Mouse (Mus musculus) liver, embryonic 14.5 days (tissue): ENCODE results near the gene 1700102P08Rik. TPM values are rescaled to one million over a fixed set of nuclear protein-coding genes. Genes with fewer than 3 reads are reported as not detected.

Source experiments
- ATAC-seq: fragments of 200-750 bp; cut with Nextera tagmentation; 2 replicates; pipeline ENCODE4 v1.8.0; 2017; ENCODE audit warnings: moderate number of reproducible peaks, mild to moderate bottlenecking, moderate library complexity; ENCODE audit not compliant: insufficient read depth
- DNase-seq, 3 experiments: peaks; one replicate each; pipeline ENCODE4 v3.0.0-alpha.2; 2012 to 2013; ENCODE audit warnings: low read depth in 3 of 3, low spot score in 3 of 3
- H3K27ac ChIP-seq: fragments of 300-500 bp; sonication (generic); 2 replicates; pipeline ENCODE4 v1.5.1; 2014; ENCODE audit warnings: moderate library complexity, mild to moderate bottlenecking, control low read depth, inconsistent platforms
- H3K27me3 ChIP-seq: fragments of 300-500 bp; sonication (generic); 2 replicates; pipeline ENCODE4 v1.6.1; 2014; ENCODE audit warnings: mild to moderate bottlenecking, low read length, moderate library complexity; ENCODE audit not compliant: control insufficient read depth, insufficient read depth
- H3K36me3 ChIP-seq: fragments of 300-500 bp; sonication (generic); replicated peaks from 2 replicates; pipeline ENCODE4 v1.6.1; 2014; ENCODE audit warnings: low read depth; ENCODE audit not compliant: control insufficient read depth, insufficient read depth
- H3K4me1 ChIP-seq, 2 experiments: fragments of 200-500 bp in 1 of 2; fragments of 300-500 bp in 1 of 2; sonication (generic) in 1 of 2; replicated peaks; 2 replicates each; pipeline ENCODE4 v1.6.1; 2012 to 2014; ENCODE audit warnings: antibody characterized with exemption in 1 of 2, inconsistent platforms in 1 of 2, low read length in 1 of 2; ENCODE audit not compliant: control insufficient read depth in 2 of 2, insufficient read depth in 2 of 2
- H3K4me2 ChIP-seq: fragments of 300-500 bp; sonication (generic); 2 replicates; pipeline ENCODE4 v1.6.1; 2014; ENCODE audit warnings: low read depth, mild to moderate bottlenecking, control low read depth, moderate library complexity
- H3K4me3 ChIP-seq, 2 experiments: fragments of 200-500 bp in 1 of 2; fragments of 300-500 bp in 1 of 2; sonication (generic) in 1 of 2; 2 replicates each; pipeline ENCODE4 v1.5.1; 2012 to 2014; ENCODE audit warnings: low read depth in 2 of 2, low read length in 2 of 2, mild to moderate bottlenecking in 2 of 2, control low read depth in 1 of 2, inconsistent platforms in 1 of 2, moderate library complexity in 1 of 2; ENCODE audit not compliant: insufficient read depth in 1 of 2
- H3K9ac ChIP-seq: fragments of 300-500 bp; sonication (generic); replicated peaks from 2 replicates; pipeline ENCODE4 v1.6.1; 2014; ENCODE audit warnings: mild to moderate bottlenecking, control low read depth, moderate library complexity
- H3K9me3 ChIP-seq: fragments of 300-500 bp; sonication (generic); 2 replicates; pipeline ENCODE4 v1.6.1; 2016; ENCODE audit warnings: low read length, mixed read lengths; ENCODE audit not compliant: control insufficient read depth
- CTCF ChIP-seq: IDR thresholded peaks from 2 replicates; pipeline ENCODE4 v1.5.1; 2016; ENCODE audit warnings: antibody characterized with exemption, low read depth, control low read depth
- EP300 ChIP-seq: IDR thresholded peaks from 2 replicates; pipeline ENCODE4 v1.6.1; 2016; ENCODE audit warnings: antibody characterized with exemption, low read depth
- WGBS: fragments of 180-500 bp; shearing (Covaris S2); extraction: QIAGEN DNeasy Blood & Tissue Kit; methylation state at CpG from one replicate; pipeline ENCODE4 v1.1.7; 2014; ENCODE audit not compliant: insufficient replicate concordance; 5-methylcytosine and 5-hydroxymethylcytosine counted together
- polyA plus RNA-seq, 2 experiments: library from polyadenylated mRNA; depleted of rRNA in 1 of 2; stranded (reverse) in 1 of 2; unstranded in 1 of 2; fragments of >200 nt; fragmentation: Nextera tagmentation in 1 of 2; extraction: Ambion mirVana in 1 of 2; gene quantifications; 2 replicates each; pipeline versions ENCODE4 v1.2.1 to v1.2.3; 2012 to 2014

The 1700102P08Rik gene
- polyA plus RNA-seq, 2 experiments: 0.49 to 0.52 TPM

DNA sequence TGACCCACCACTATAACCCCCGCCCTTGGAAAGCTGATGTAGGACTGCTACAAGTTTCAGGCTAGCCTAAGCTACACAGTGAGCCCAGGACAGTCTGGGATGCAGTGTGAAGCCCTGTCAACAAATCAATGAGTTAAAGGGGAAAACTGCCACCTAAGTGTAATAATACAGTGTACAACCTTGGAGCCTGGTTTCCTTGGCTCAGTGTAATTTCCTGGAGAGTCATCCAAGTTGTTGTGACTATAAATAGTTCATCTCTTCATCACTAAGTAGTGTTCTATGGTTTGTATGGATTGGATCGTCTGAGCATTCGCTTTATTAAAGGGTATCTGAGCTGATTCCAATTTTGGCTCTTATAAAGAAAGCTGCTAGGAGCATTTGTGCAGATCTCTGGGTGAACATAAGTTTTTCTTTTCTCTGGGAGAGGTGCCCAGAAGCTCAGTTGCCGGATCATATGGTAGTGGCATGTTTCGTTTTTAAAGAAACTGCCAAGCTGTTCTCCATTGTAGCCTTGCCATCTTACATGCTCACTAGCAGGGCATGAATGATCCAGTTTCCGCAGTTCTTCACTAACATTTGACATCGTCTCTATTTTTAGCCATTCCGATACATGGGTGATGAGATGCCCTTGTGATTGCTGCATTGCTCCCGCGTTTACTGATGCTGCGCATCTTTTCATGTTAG lies 48.8 kb downstream of the 1700102P08Rik start:
- Histone ChIP-seq H3K4me3 (no peak overlapping the region), H3K27ac (no peak overlapping the region), H3K27me3 (no peaks in the 10 kb centered on the region), H3K9me3 (no peaks in the 10 kb centered on the region), H3K9ac (no peak overlapping the region), H3K4me2 (no peak overlapping the region), H3K36me3 (no peaks in the 10 kb centered on the region), H3K4me1 (0 out of 4 replicates have a peak, but pooled peaks cover 0 to 4% of the 10 kb centered on the region in 2 experiments)
- no peak for TF ChIP-seq CTCF
- TF ChIP-seq EP300: no peak
- ATAC-seq (no peak), DNase-seq (no peak)
- WGBS: 76% methylated on average over 11 of the region's 11 CpGs

DNA sequence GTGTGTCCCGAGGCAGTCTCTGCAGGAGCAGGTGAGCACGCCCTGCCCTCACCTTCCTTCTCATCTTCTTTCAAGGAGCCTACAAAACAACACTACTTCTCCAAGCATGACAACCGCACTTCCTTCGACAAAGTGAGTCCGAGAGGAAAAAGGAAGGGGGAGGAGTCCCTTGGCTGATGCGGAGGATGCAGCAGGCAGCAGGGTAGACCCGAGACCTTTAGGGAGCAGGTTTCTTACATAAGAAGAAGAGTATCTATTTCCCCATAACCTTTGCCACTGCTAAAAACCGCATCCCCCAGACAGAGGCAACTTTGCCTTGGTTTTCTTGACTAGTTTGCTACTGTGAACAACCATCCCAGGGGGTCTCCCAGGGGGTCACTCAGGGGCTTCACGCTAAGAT lies 52.5 kb downstream of the 1700102P08Rik start:
- 30% methylated on average over 9 of the region's 9 CpGs for WGBS

DNA sequence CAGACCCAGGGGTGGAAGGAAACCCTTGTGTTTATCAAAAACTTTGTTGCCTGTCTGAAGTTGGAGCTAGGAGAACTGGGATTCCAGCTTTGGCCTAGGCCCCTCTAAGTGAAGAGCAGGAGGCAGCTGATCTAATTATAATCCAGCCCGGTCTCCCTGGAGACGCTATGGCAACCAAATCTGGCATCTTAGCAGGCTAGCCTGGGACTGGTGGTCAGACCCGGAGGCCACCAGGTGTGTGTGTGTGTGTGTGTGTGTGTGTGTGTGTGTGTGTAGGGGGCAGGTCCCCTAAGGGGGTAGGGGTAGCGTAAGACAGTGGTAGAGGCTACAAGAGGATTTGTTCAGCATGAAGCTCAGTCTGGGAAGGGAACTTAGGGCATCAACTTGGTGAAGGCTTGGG lies 57.3 kb downstream of the 1700102P08Rik start:
- no peak overlapping the region for H3K9ac ChIP-seq
- no peak overlapping the region for H3K4me3 ChIP-seq
- TF ChIP-seq EP300 (no peak), CTCF (no peak)
- ATAC-seq (no peak), DNase-seq (no peak)
- 83% methylated on average over 4 of the region's 4 CpGs for WGBS
- H3K9me3 ChIP-seq: no peaks in the 10 kb centered on the region
- H3K27ac ChIP-seq: no peak overlapping the region
- peak overlapping the region; percentile 98 for H3K4me2 ChIP-seq
- H3K36me3 ChIP-seq: no peaks in the 10 kb centered on the region
- H3K27me3 ChIP-seq: no peaks in the 10 kb centered on the region
- peaks cover 27 to 30% of the 10 kb centered on the region in 2 experiments for H3K4me1 ChIP-seq

More for the DNA sequence above, 52.5 kb downstream of the 1700102P08Rik start:
- Histone ChIP-seq H3K36me3 (no peaks in the 10 kb centered on the region), H3K4me3 (no peak overlapping the region), H3K9ac (no peak overlapping the region), H3K4me2 (no peak overlapping the region), H3K4me1 (peaks cover 4 to 7% of the 10 kb centered on the region in 2 experiments), H3K27ac (no peak overlapping the region), H3K9me3 (no peaks in the 10 kb centered on the region), H3K27me3 (no peaks in the 10 kb centered on the region)
- ATAC-seq: no peak
- TF ChIP-seq EP300: no peak
- TF ChIP-seq CTCF: no peak
- DNase-seq: no peak

DNA sequence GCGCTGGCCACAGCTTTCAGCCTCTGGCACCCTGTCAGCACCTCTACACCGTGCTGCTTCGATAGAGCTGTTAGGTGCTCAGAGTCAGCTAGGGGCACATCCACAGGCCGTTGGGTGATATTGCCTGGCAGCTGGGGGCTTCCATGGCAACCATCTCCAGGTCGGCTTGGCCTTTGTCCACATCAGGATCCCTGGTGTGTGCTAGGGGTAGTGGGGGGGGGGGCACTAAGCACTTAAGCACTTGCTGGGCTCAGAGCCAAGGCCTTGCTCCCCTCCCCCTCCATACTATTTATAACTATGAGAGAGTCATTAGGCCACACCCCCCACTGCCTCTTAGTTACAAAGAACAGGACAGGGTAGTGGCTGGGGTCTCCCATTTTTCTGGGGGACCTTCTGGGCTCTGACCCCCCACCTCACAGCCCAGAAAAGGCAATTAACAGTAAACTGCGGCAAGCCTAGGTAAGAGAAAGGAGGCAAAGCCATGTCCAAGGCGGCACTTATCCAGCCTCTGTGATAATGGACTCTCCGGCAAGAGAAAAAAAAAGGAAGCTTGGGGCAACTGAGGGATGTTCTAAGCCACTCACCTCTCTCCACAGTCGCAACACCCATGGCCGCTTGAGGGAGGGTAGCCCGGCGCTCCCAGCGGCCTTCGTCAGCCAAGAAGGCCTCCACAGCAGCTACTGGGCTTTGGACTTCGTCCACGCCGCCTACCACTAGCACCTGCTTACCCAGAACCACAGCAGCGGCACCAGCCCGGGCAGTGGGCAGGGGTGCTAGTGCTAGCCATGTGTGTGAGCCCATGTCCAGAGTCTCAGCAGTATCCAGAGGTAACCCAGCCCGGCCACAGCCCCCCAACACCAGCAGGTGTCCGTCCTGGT lies 57.9 kb downstream of the 1700102P08Rik start:
- H3K4me2 ChIP-seq: peak overlapping the region; percentile 98
- no peak for TF ChIP-seq EP300
- TF ChIP-seq CTCF: no peak
- DNase-seq (no peak), ATAC-seq (0 out of 2 replicates have a peak, but pooled peaks have one; percentile 1)
- peak overlapping the region; percentile 8; the same call in 1 of the 2 replicates for H3K27ac ChIP-seq
- peaks cover 27 to 30% of the 10 kb centered on the region in 2 experiments for H3K4me1 ChIP-seq
- no peaks in the 10 kb centered on the region for H3K27me3 ChIP-seq
- H3K9me3 ChIP-seq: no peaks in the 10 kb centered on the region
- peak overlapping the region; percentile 21; the same call in 1 of the 2 replicates for H3K9ac ChIP-seq
- H3K36me3 ChIP-seq: no peaks in the 10 kb centered on the region
- H3K4me3 ChIP-seq: peak overlapping the region; percentile 36 to 71
- WGBS: 54% methylated on average over 21 of the region's 21 CpGs

DNA sequence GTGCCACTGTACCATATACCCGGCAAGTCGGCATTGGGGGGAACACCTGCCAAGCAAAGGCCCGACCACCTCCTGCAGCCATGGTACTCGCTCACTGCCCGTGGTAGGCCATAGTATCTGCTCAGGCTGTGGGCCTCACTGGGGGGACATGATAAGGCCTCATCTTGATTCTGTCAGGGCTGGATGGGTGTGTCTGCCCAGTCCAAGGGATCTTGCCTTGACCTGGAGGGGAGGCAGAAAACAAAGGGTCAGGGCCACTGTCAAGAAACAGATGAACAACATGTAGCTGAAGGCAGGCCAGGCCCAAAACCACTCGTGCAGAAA lies 58.5 kb downstream of the 1700102P08Rik start:
- H3K36me3 ChIP-seq: no peaks in the 10 kb centered on the region
- no peaks in the 10 kb centered on the region for H3K9me3 ChIP-seq
- WGBS: 17% methylated on average over 6 of the region's 6 CpGs
- peak overlapping the region; percentile 98 for H3K4me2 ChIP-seq
- DNase-seq (peak in 2 of 3 experiments; percentile 35 to 47), ATAC-seq (peak; percentile 71)
- H3K4me3 ChIP-seq: peak overlapping the region; percentile 36 to 71
- no peaks in the 10 kb centered on the region for H3K27me3 ChIP-seq
- H3K9ac ChIP-seq: peak overlapping the region; percentile 21; the same call in 1 of the 2 replicates
- peaks cover 27 to 35% of the 10 kb centered on the region in 2 experiments for H3K4me1 ChIP-seq
- TF ChIP-seq EP300: peak; percentile 35; the same call in 1 of the 2 replicates
- TF ChIP-seq CTCF: 0 out of 2 replicates have a peak, but pooled peaks have one; percentile 7
- H3K27ac ChIP-seq: peak overlapping the region; percentile 12
